Mouse (Mus musculus) spleen, postnatal 0 days (tissue): ENCODE measurements around the gene Camsap2. TPM values are rescaled to one million over a fixed set of nuclear protein-coding genes. Genes with fewer than 3 reads are reported as not detected.

Experiments
- polyA plus RNA-seq: library from polyadenylated mRNA; unstranded; fragments of >200 nt; fragmentation: Nextera tagmentation; extraction: Ambion mirVana; gene quantifications from 2 replicates; pipeline ENCODE4 v1.2.1, GENCODE M21; 2015

Camsap2 gene
- 8.9 and 10.2 TPM in 2 replicates for polyA plus RNA-seq

DNA sequence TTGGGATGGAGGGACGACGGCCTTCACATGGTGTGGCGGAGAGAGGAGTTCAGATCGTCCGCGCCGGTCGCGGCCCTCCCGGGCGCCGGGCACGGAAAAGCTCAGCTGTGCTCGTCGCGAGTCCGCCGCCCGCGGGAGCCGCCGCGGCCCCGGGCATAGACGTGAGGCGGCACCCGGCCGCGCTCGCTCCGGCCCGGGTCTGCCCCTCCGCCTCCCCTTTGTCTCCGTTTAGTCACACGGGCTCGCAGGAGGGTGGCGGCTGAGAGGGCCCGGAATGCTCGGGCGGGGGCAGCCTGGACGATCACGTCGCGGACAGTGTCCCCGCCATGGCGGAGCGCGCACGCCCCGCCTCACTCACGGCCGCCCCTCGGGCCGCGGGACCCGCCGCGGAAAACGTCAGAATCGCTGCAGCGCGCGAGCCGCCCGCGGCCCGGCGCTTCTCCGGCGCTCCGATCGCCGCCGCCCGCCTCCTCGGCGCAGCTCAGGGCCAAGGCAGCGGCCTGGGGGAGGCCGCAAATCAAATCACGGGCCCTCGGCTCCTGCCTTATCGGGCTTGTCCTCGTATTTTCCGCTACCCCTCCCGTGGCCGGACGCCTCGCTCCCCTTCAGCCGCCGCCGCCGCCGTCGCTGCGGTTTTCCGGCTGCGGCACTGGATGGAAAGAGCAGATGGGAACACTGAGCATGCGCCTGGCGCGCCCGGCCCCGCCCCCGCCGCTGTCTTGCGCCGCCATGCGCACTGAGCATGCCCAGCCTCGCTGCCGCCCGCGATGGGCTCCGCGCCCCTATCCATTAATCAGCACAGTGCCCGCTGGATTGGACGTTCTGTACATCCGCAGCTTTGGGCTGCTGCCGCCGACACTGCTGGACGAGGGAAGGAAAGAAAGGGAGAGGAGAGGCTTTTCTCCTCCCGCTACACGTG lies at the start of gene Camsap2:
Camsap2 (minus strand) TSS at position 651 of the 919 bp plus-strand sequence.

DNA sequence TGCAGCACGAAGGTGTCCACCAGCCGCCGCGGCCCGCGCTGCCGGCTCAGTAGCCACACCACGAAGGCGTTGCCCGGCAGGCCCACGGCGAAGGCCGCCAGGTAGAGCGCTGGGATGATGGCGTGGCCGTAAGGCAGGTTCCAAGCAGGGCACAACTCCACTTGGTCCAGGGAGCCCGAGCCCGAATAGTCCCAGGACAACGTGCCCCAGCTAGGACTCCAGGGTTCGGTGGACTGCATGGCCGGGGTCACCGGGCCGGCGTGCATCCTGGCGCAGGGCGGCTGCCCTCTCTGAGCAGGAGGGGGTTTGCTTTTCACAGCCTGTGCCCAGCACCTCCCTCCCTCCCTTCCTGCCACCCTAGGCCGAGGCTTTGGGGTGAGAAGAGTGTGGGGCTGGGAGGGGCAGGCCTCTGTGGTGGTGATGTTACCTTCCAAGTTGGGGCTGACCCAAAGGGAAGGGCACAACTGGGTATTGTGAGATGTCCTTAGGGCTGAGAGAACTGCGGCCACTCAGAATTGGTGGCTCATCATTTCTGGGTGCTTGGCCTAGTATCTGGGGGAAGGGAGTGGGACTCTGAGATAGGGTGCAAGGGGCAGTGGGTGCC lies 85.2 kb downstream of the Camsap2 start, which contains the start of gene Gpr25:
Gpr25 (minus strand) TSS at position 239 of the 604 bp plus-strand sequence.

DNA sequence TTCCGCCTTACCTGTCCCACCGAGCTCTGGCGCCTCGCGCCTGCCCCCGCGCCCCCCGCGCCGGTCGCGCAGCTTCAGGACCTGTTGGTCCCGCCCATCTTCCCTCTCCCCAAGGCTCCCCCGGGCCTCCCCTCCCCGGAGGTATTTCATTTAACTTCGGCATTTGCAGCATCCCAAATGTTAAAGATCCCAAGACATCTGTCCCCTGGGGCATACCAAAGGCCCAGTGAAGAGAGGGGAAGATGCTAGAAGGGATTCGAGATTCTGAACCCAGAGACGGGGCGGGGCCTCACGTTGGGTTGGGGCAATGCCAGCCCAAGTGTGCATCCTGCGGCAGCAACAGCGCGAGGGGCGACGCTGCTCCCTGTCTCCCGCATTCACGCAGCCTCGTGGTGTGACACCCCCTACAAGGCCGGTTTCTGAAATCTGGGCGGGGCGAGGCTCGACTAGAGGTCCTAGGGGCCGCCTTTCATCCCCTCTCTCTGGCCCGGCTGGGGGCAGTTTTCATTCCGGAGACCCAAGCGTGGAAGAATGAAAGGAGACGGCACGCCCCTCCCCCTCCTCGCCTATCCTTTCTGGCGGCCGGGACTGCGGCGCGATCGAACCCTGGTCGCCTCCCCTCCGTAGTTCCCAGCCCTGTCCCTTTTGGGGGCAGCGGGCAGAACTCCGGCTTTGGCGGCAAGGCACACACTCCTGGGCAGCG lies 111.9 kb downstream of the Camsap2 start, which contains the start of gene Inava:
Inava (minus strand) TSS at position 373 of the 703 bp plus-strand sequence.

Other genes starting within 250 kb of the Camsap2 start
- gene Kif21b, start 214.7 kb downstream of the Camsap2 start, polyA plus RNA-seq = 3.3 and 4.3 TPM in 2 replicates
- gene Mroh3, start 133.3 kb downstream of the Camsap2 start, polyA plus RNA-seq = not detected in 2 replicates
- 0.11 TPM in 1 of 2 replicates, not detected in the other for gene Inava, start 111.8 kb downstream of the Camsap2 start, polyA plus RNA-seq
- gene Gpr25, start 85.2 kb downstream of the Camsap2 start, polyA plus RNA-seq = not detected in 2 replicates
- 7.4 and 7.9 TPM in 2 replicates for gene Ddx59, start 69.2 kb upstream of the Camsap2 start, polyA plus RNA-seq
- 5.7 TPM in 2 replicates for gene Kif14, start 120.2 kb upstream of the Camsap2 start, polyA plus RNA-seq